Mouse (Mus musculus) right cerebral cortex, postnatal 36 days (tissue): ENCODE measurements around the gene Tubb2b.

Experiments
- DNase-seq, 2 experiments: peaks; one replicate each; pipeline ENCODE4 v3.0.0; 2022; ENCODE audit warnings: low spot score in 2 of 2, mixed read lengths in 1 of 2

Gene Tubb2b

GRCm38 (mm10) chr13:34136605-34137004 lies 6.3 kb upstream of the Tubb2b start:
- peak in 1 of 2 experiments; percentile 52 for DNase-seq

- DNase-seq: peak; percentile 61 to 85
Observed at GRCm38 (mm10) chr13:34134276-34134675, 4.0 kb upstream of the Tubb2b start.

- no peak for DNase-seq
Observed at GRCm38 (mm10) chr13:34133326-34134071, 3.2 kb upstream of the Tubb2b start.

GRCm38 (mm10) chr13:34132875-34133274 lies 2.6 kb upstream of the Tubb2b start:
- no peak for DNase-seq

- no peak for DNase-seq
Observed at GRCm38 (mm10) chr13:34132299-34132698, 2.0 kb upstream of the Tubb2b start.

- no peak for DNase-seq
Observed at GRCm38 (mm10) chr13:34131708-34132060, 1.4 kb upstream of the Tubb2b start.

GRCm38 (mm10) chr13:34131011-34131707 lies 893 bp upstream of the Tubb2b start:
- DNase-seq: no peak

GRCm38 (mm10) chr13:34129485-34130225 lies 611 bp downstream of the Tubb2b start:
- DNase-seq: peak; percentile 42 to 66

GRCm38 (mm10) chr13:34128276-34129114 lies 1.8 kb downstream of the Tubb2b start:
- DNase-seq: no peak

GRCm38 (mm10) chr13:34125711-34126110 lies 4.6 kb downstream of the Tubb2b start:
- DNase-seq: no peak

GRCm38 (mm10) chr13:34120536-34120935 lies 9.7 kb downstream of the Tubb2b start:
- DNase-seq: no peak

- no peak for DNase-seq
Observed at GRCm38 (mm10) chr13:34119406-34119805, 10.9 kb downstream of the Tubb2b start.

GRCm38 (mm10) chr13:34118816-34119215 lies 11.4 kb downstream of the Tubb2b start:
- DNase-seq: no peak

GRCm38 (mm10) chr13:34116508-34116907 lies 13.8 kb downstream of the Tubb2b start:
- no peak for DNase-seq

- DNase-seq: no peak
Observed at GRCm38 (mm10) chr13:34114654-34115053, 15.6 kb downstream of the Tubb2b start.

- no peak for DNase-seq
Observed at GRCm38 (mm10) chr13:34113086-34113485, 17.2 kb downstream of the Tubb2b start.

- DNase-seq: no peak
Observed at GRCm38 (mm10) chr13:34112369-34113081, 17.7 kb downstream of the Tubb2b start.

- DNase-seq: no peak
Observed at GRCm38 (mm10) chr13:34111878-34112277, 18.4 kb downstream of the Tubb2b start.

GRCm38 (mm10) chr13:34111019-34111418 lies 19.2 kb downstream of the Tubb2b start:
- no peak for DNase-seq

GRCm38 (mm10) chr13:34109677-34110058 lies 20.6 kb downstream of the Tubb2b start:
- no peak for DNase-seq
